Mouse (Mus musculus) lung, embryonic 16.5 days (tissue): ENCODE results near the gene Agps. TPM values are rescaled to one million over a fixed set of nuclear protein-coding genes. Genes with fewer than 3 reads are reported as not detected.

Experiments
- ATAC-seq: fragments of 200-750 bp; cut with Nextera tagmentation; 2 replicates; pipeline ENCODE4 v1.8.0; 2017; ENCODE audit warnings: low read depth, mild to moderate bottlenecking, moderate library complexity
- H3K27ac ChIP-seq: fragments of 300-500 bp; sonication (generic); 2 replicates; pipeline ENCODE4 v1.5.1; 2014; ENCODE audit warnings: mild to moderate bottlenecking, control low read depth, low read length
- H3K27me3 ChIP-seq: fragments of 300-500 bp; sonication (generic); 2 replicates; pipeline ENCODE4 v1.6.1; 2014; ENCODE audit warnings: low read depth, low read length, mixed read lengths; ENCODE audit not compliant: control insufficient read depth, insufficient read depth
- H3K36me3 ChIP-seq: fragments of 300-500 bp; sonication (generic); 2 replicates; pipeline ENCODE4 v1.6.1; 2014; ENCODE audit warnings: low read length; ENCODE audit not compliant: control insufficient read depth, insufficient read depth
- H3K4me1 ChIP-seq: fragments of 300-500 bp; sonication (generic); replicated peaks from 2 replicates; pipeline ENCODE4 v1.6.1; 2014; ENCODE audit warnings: low read length, mixed read lengths; ENCODE audit not compliant: control insufficient read depth, insufficient read depth
- H3K4me2 ChIP-seq: fragments of 300-500 bp; sonication (generic); 2 replicates; pipeline ENCODE4 v1.6.1; 2014; ENCODE audit warnings: low read depth, low read length, control low read depth
- H3K4me3 ChIP-seq: fragments of 300-500 bp; sonication (generic); 2 replicates; pipeline ENCODE4 v1.5.1; 2014; ENCODE audit warnings: mild to moderate bottlenecking, low read length, control low read depth
- H3K9ac ChIP-seq: fragments of 300-500 bp; sonication (generic); 2 replicates; pipeline ENCODE4 v1.6.1; 2014; ENCODE audit warnings: low read length, control low read depth
- H3K9me3 ChIP-seq: fragments of 300-500 bp; sonication (generic); 2 replicates; pipeline ENCODE4 v1.6.1; 2016; ENCODE audit warnings: low read length; ENCODE audit not compliant: control insufficient read depth
- WGBS: fragments of 180-500 bp; shearing (Covaris S2); extraction: QIAGEN DNeasy Blood & Tissue Kit; methylation state at CpG from one replicate; pipeline ENCODE4 v1.1.7; 2014; 5-methylcytosine and 5-hydroxymethylcytosine counted together
- polyA plus RNA-seq: library from polyadenylated mRNA; unstranded; fragments of >200 nt; fragmentation: Nextera tagmentation; extraction: Ambion mirVana; gene quantifications from 2 replicates; pipeline ENCODE4 v1.2.1, GENCODE M21; 2015

The Agps gene
- polyA plus RNA-seq, 1 experiment from 2014 or later = 32.7 TPM

GRCm38 (mm10) chr2:75805767-75806166 is 26.2 kb upstream of the Agps start:
- Histone ChIP-seq H3K36me3 (no peaks in the 10 kb centered on the region), H3K9ac (no peak overlapping the region), H3K4me1 (peaks cover 8% of the 10 kb centered on the region), H3K27me3 (no peaks in the 10 kb centered on the region), H3K4me2 (no peak overlapping the region), H3K4me3 (no peak overlapping the region), H3K27ac (no peak overlapping the region), H3K9me3 (no peaks in the 10 kb centered on the region)
- ATAC-seq = no peak
- WGBS = 84% methylated on average over 6 of the region's 6 CpGs

GRCm38 (mm10) chr2:75806891-75807290 is 25.1 kb upstream of the Agps start:
- 86% methylated on average over 3 of the region's 3 CpGs for WGBS
- no peaks in the 10 kb centered on the region for H3K36me3 ChIP-seq
- no peak overlapping the region for H3K9ac ChIP-seq
- H3K9me3 ChIP-seq = no peaks in the 10 kb centered on the region
- no peak overlapping the region for H3K27ac ChIP-seq
- H3K4me3 ChIP-seq = no peak overlapping the region
- H3K27me3 ChIP-seq = no peaks in the 10 kb centered on the region
- H3K4me1 ChIP-seq = peaks cover 3% of the 10 kb centered on the region; the same call in 1 of the 2 replicates
- H3K4me2 ChIP-seq = no peak overlapping the region
- no peak for ATAC-seq

GRCm38 (mm10) chr2:75807460-75807859 is 24.5 kb upstream of the Agps start:
- no peak overlapping the region for H3K4me2 ChIP-seq
- H3K27me3 ChIP-seq = no peaks in the 10 kb centered on the region
- no peaks in the 10 kb centered on the region for H3K9me3 ChIP-seq
- no peaks in the 10 kb centered on the region for H3K36me3 ChIP-seq
- H3K4me1 ChIP-seq = no peaks in the 10 kb centered on the region
- no peak overlapping the region for H3K9ac ChIP-seq
- H3K4me3 ChIP-seq = no peak overlapping the region
- H3K27ac ChIP-seq = no peak overlapping the region
- WGBS = 92% methylated on average over 5 of the region's 5 CpGs
- no peak for ATAC-seq

GRCm38 (mm10) chr2:75814880-75815279 is 17.1 kb upstream of the Agps start:
- Histone ChIP-seq H3K9ac (no peak overlapping the region), H3K9me3 (no peaks in the 10 kb centered on the region), H3K4me1 (peaks cover 10% of the 10 kb centered on the region), H3K4me3 (no peak overlapping the region), H3K36me3 (no peaks in the 10 kb centered on the region), H3K27me3 (no peaks in the 10 kb centered on the region), H3K4me2 (no peak overlapping the region), H3K27ac (no peak overlapping the region)
- WGBS = 24% methylated on average over 13 of the region's 13 CpGs
- ATAC-seq = no peak

GRCm38 (mm10) chr2:75815521-75815920 is 16.5 kb upstream of the Agps start:
- Histone ChIP-seq H3K9me3 (no peaks in the 10 kb centered on the region), H3K36me3 (no peaks in the 10 kb centered on the region), H3K9ac (no peak overlapping the region), H3K4me3 (no peak overlapping the region), H3K4me2 (no peak overlapping the region), H3K4me1 (peaks cover 10% of the 10 kb centered on the region), H3K27ac (no peak overlapping the region), H3K27me3 (no peaks in the 10 kb centered on the region)
- WGBS = 56% methylated on average over 8 of the region's 8 CpGs
- no peak for ATAC-seq

GRCm38 (mm10) chr2:75816673-75817072 is 15.3 kb upstream of the Agps start:
- H3K27ac ChIP-seq = no peak overlapping the region

GRCm38 (mm10) chr2:75818719-75819118 is 13.3 kb upstream of the Agps start:
- Histone ChIP-seq H3K9me3 (no peaks in the 10 kb centered on the region), H3K4me1 (peaks cover 10% of the 10 kb centered on the region), H3K27ac (no peak overlapping the region), H3K36me3 (no peaks in the 10 kb centered on the region), H3K9ac (no peak overlapping the region), H3K4me3 (no peak overlapping the region), H3K27me3 (no peaks in the 10 kb centered on the region), H3K4me2 (no peak overlapping the region)
- WGBS = 63% methylated on average over 7 of the region's 7 CpGs
- no peak for ATAC-seq

More at GRCm38 (mm10) chr2:75816673-75817072, 15.3 kb upstream of the Agps start:
- no peak overlapping the region for H3K4me2 ChIP-seq
- H3K9me3 ChIP-seq = no peaks in the 10 kb centered on the region
- no peak for ATAC-seq
- no peaks in the 10 kb centered on the region for H3K36me3 ChIP-seq
- no peaks in the 10 kb centered on the region for H3K27me3 ChIP-seq
- WGBS = 31% methylated on average over 6 of the region's 6 CpGs
- no peak overlapping the region for H3K9ac ChIP-seq
- peaks cover 10% of the 10 kb centered on the region for H3K4me1 ChIP-seq
- H3K4me3 ChIP-seq = no peak overlapping the region

GRCm38 (mm10) chr2:75819796-75820195 is 12.2 kb upstream of the Agps start:
- Histone ChIP-seq H3K4me3 (no peak overlapping the region), H3K4me1 (0 out of 2 replicates have a peak, but pooled peaks cover 5% of the 10 kb centered on the region), H3K9ac (no peak overlapping the region), H3K4me2 (no peak overlapping the region), H3K9me3 (no peaks in the 10 kb centered on the region), H3K27me3 (no peaks in the 10 kb centered on the region), H3K36me3 (no peaks in the 10 kb centered on the region), H3K27ac (no peak overlapping the region)
- WGBS = 90% methylated on average over 3 of the region's 3 CpGs
- ATAC-seq = no peak

- WGBS = 81% methylated on average over 13 of the region's 13 CpGs
- no peaks in the 10 kb centered on the region for H3K36me3 ChIP-seq
Measured at GRCm38 (mm10) chr2:75821971-75822751, 9.8 kb upstream of the Agps start.

More at GRCm38 (mm10) chr2:75821971-75822751, 9.8 kb upstream of the Agps start:
- Histone ChIP-seq H3K27me3 (no peaks in the 10 kb centered on the region), H3K4me2 (no peak overlapping the region), H3K4me3 (no peak overlapping the region), H3K4me1 (no peaks in the 10 kb centered on the region), H3K27ac (no peak overlapping the region), H3K9me3 (no peaks in the 10 kb centered on the region), H3K9ac (no peak overlapping the region)
- ATAC-seq = no peak
